Mouse (Mus musculus): ENCODE data around the gene Rnase13.
A peak's percentile ranks its signal among the peaks of the same experiment; 100 is the strongest.

Rnase13 gene

GRCm38 (mm10) chr14:51922571-51922865, at the start of gene Rnase13:
TSS of gene Rnase13 (minus strand) at chr14:51922773.
- no peaks in the 10 kb centered on the region for H3K36me3 ChIP-seq (ENCODE audit: insufficient read depth, low read length)
- TF ChIP-seq NANOG (IDR thresholded peaks at IDR 0.05; ENCODE audit: borderline replicate concordance, low read length) (no peak), POU5F1 (IDR thresholded peaks at IDR 0.05; ENCODE audit: borderline replicate concordance, low read length) (no peak), CTCF (conservative IDR thresholded peaks at IDR 0.05; ENCODE audit: low read length) (no peak)

GRCm38 (mm10) chr14:51967400-51967799, 44.8 kb upstream of the Rnase13 start:
- Histone ChIP-seq H3K4me1 (replicated peaks; ENCODE audit: low read depth, low read length) (no peaks in the 10 kb centered on the region), H3K27me3 (ENCODE audit: insufficient read depth, low read length) (no peaks in the 10 kb centered on the region), H3K4me3 (replicated peaks; ENCODE audit: low read length) (no peak overlapping the region), H3K9me3 (ENCODE audit: low read length) (no peaks in the 10 kb centered on the region), H3K36me3 (ENCODE audit: insufficient read depth, low read length) (no peaks in the 10 kb centered on the region)
- no peak for TF ChIP-seq NANOG (IDR thresholded peaks at IDR 0.05; ENCODE audit: borderline replicate concordance, low read length)
- no peak for TF ChIP-seq POU5F1 (IDR thresholded peaks at IDR 0.05; ENCODE audit: borderline replicate concordance, low read length)
- no peak for TF ChIP-seq CTCF (conservative IDR thresholded peaks at IDR 0.05; ENCODE audit: low read length)

More at GRCm38 (mm10) chr14:51922571-51922865, at the start of gene Rnase13:
- no peak within 1 kb of the TSS for H3K4me3 ChIP-seq (replicated peaks; ENCODE audit: low read length)
- peaks cover 28% of the 10 kb centered on the region for H3K9me3 ChIP-seq (ENCODE audit: low read length)
- peaks cover 5% of the 10 kb centered on the region for H3K4me1 ChIP-seq (replicated peaks; ENCODE audit: low read depth, low read length)
- peaks cover 8% of the 10 kb centered on the region for H3K27me3 ChIP-seq (ENCODE audit: insufficient read depth, low read length)

DNA sequence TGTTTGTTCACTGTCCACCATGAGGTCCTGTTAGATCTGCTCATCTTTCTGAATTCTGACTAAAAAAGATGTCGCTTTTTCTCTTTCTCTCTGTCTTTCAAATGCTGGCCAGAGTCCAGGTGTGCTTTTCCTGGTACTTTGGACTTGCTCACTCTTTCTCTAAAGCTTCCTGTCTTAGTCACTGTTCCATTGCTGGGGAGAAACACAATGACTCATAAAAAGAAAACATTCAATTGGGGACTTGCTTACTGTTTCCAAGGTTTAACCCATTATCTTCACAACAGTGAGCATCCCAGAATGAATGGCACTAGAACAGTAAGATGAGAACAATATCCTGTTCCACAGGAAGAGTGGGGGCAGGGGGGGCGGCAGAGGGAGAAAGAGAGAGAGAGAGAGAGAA, 37.7 kb upstream of the Rnase13 start:
- Histone ChIP-seq H3K9me3 (ENCODE audit: low read length) (no peaks in the 10 kb centered on the region), H3K36me3 (ENCODE audit: insufficient read depth, low read length) (no peaks in the 10 kb centered on the region), H3K27me3 (ENCODE audit: insufficient read depth, low read length) (no peaks in the 10 kb centered on the region), H3K4me1 (replicated peaks; ENCODE audit: low read depth, low read length) (no peaks in the 10 kb centered on the region), H3K4me3 (replicated peaks; ENCODE audit: low read length) (no peak overlapping the region)
- no peak for TF ChIP-seq CTCF (conservative IDR thresholded peaks at IDR 0.05; ENCODE audit: low read length)
- no peak for TF ChIP-seq NANOG (IDR thresholded peaks at IDR 0.05; ENCODE audit: borderline replicate concordance, low read length)
- no peak for TF ChIP-seq POU5F1 (IDR thresholded peaks at IDR 0.05; ENCODE audit: borderline replicate concordance, low read length)

GRCm38 (mm10) chr14:51943336-51943735, 20.8 kb upstream of the Rnase13 start:
- Histone ChIP-seq H3K4me3 (replicated peaks; ENCODE audit: low read length) (peak overlapping the region; percentile 46), H3K27me3 (ENCODE audit: insufficient read depth, low read length) (peaks cover 15% of the 10 kb centered on the region), H3K4me1 (replicated peaks; ENCODE audit: low read depth, low read length) (peaks cover 42% of the 10 kb centered on the region), H3K9me3 (ENCODE audit: low read length) (peaks cover 1% of the 10 kb centered on the region; the same call in 1 of the 2 replicates), H3K36me3 (ENCODE audit: insufficient read depth, low read length) (no peaks in the 10 kb centered on the region)
- no peak for TF ChIP-seq POU5F1 (IDR thresholded peaks at IDR 0.05; ENCODE audit: borderline replicate concordance, low read length)
- TF ChIP-seq NANOG (IDR thresholded peaks at IDR 0.05; ENCODE audit: borderline replicate concordance, low read length): no peak
- TF ChIP-seq CTCF (conservative IDR thresholded peaks at IDR 0.05; ENCODE audit: low read length): no peak

DNA sequence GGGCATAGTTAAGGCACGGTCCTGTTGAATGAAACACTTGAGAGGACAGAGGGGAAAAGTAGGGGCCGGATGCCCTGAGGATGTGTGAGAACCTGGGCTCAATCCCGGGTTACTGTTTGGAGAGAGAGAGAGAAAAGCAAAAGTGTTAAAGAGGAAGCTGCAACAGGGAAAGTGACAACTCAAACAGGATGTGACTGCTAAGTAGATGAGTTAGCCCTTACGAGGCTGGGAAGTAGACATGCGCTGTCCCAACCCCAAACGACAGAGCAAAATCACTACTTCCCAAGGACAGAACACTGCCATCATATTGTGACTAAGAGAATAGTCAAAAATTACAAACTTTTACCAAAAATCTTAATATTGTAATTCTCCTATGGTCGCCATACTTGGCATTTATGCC, 19.7 kb upstream of the Rnase13 start:
- TF ChIP-seq POU5F1 (IDR thresholded peaks at IDR 0.05; ENCODE audit: borderline replicate concordance, low read length): no peak
- no peak for TF ChIP-seq NANOG (IDR thresholded peaks at IDR 0.05; ENCODE audit: borderline replicate concordance, low read length)
- TF ChIP-seq CTCF (conservative IDR thresholded peaks at IDR 0.05; ENCODE audit: low read length): no peak
- Histone ChIP-seq H3K4me1 (replicated peaks; ENCODE audit: low read depth, low read length) (peaks cover 44% of the 10 kb centered on the region), H3K4me3 (replicated peaks; ENCODE audit: low read length) (no peak overlapping the region)

DNA sequence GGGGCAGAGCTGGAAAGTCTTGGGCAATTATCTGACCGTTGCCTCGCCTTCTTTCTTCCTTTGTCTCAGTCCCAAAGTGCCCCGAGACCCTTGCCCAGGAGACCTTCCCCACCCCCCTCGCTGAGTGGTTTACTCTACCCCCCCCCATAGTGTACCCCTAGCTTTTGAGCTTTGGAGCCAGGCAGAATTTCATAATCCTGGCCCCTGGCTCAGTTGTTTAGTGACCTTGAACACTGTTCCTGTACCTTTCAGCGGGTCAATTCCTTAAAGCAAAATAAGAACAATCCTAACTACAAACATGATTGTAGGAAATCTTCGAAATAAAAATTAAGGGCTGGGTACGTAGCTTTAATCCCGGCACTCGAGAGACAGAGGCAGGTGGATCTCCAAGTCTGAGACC, 19.0 kb upstream of the Rnase13 start:
- peaks cover 14% of the 10 kb centered on the region for H3K9me3 ChIP-seq (ENCODE audit: low read length)
- H3K36me3 ChIP-seq (ENCODE audit: insufficient read depth, low read length): no peaks in the 10 kb centered on the region
- TF ChIP-seq POU5F1 (IDR thresholded peaks at IDR 0.05; ENCODE audit: borderline replicate concordance, low read length): no peak
- no peak for TF ChIP-seq CTCF (conservative IDR thresholded peaks at IDR 0.05; ENCODE audit: low read length)
- no peak for TF ChIP-seq NANOG (IDR thresholded peaks at IDR 0.05; ENCODE audit: borderline replicate concordance, low read length)
- no peak overlapping the region for H3K4me3 ChIP-seq (replicated peaks; ENCODE audit: low read length)
- peaks cover 44% of the 10 kb centered on the region for H3K4me1 ChIP-seq (replicated peaks; ENCODE audit: low read depth, low read length)
- H3K27me3 ChIP-seq (ENCODE audit: insufficient read depth, low read length): peaks cover 15% of the 10 kb centered on the region

More for the DNA sequence above, 19.7 kb upstream of the Rnase13 start:
- Histone ChIP-seq H3K27me3 (ENCODE audit: insufficient read depth, low read length) (peaks cover 15% of the 10 kb centered on the region), H3K9me3 (ENCODE audit: low read length) (peaks cover 12% of the 10 kb centered on the region; the same call in 1 of the 2 replicates), H3K36me3 (ENCODE audit: insufficient read depth, low read length) (no peaks in the 10 kb centered on the region)

DNA sequence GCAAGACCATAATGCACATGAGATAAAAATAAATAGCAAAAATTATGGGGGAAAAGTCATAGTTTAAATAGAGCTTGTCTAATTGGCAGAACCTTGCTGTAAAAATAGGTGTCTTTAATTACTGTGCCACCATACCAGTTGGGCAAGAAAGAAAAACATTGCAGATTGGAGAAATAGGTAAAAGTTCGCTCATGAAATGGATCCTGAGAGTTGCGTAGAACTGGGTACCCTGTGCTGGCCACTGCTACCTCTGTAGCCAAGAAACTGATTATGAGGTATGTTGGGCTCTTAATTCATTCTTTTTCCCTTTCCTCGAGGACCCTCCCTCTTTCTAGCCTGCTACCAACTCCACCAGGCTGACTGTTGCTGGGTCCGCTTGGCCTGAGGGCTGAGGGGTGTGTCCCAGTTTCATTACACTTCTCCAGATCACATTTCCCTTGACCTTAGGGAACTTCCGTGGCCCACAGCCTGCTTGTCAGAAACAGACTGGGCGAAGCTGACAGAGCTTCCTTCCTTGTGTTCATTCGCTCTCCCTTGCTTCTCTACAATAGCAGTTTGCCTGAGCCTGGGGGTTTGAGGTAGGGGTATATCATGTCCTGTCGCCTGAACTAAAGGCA, 18.5 kb upstream of the Rnase13 start:
- no peaks in the 10 kb centered on the region for H3K36me3 ChIP-seq (ENCODE audit: insufficient read depth, low read length)
- H3K9me3 ChIP-seq (ENCODE audit: low read length): peaks cover 19% of the 10 kb centered on the region
- H3K4me1 ChIP-seq (replicated peaks; ENCODE audit: low read depth, low read length): peaks cover 44% of the 10 kb centered on the region
- no peak overlapping the region for H3K4me3 ChIP-seq (replicated peaks; ENCODE audit: low read length)
- no peak for TF ChIP-seq CTCF (conservative IDR thresholded peaks at IDR 0.05; ENCODE audit: low read length)
- TF ChIP-seq NANOG (IDR thresholded peaks at IDR 0.05; ENCODE audit: borderline replicate concordance, low read length): no peak
- TF ChIP-seq POU5F1 (IDR thresholded peaks at IDR 0.05; ENCODE audit: borderline replicate concordance, low read length): no peak
- peaks cover 15% of the 10 kb centered on the region for H3K27me3 ChIP-seq (ENCODE audit: insufficient read depth, low read length)

DNA sequence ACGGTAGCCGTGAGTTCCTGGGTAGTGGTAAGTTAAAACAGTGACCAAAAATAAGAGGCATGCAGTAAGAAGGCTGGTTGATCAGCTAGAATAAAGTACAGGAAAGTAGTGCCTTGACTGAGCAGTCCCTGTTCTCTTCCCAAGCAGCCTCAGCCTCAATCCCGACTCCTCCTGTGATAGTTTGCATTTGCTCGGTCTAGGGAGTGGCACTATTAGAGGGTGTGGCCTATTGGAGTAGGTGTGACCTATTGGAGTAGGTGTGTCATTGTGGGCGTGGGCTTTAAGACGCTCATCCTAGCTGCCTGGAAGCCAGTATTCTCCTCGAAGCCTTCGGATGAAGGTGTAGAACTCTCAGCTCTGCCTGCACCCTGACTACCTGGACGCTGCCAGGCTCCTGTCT, 16.4 kb upstream of the Rnase13 start:
- Histone ChIP-seq H3K4me3 (replicated peaks; ENCODE audit: low read length) (no peak overlapping the region), H3K9me3 (ENCODE audit: low read length) (peaks cover 30% of the 10 kb centered on the region), H3K27me3 (ENCODE audit: insufficient read depth, low read length) (peaks cover 9% of the 10 kb centered on the region), H3K4me1 (replicated peaks; ENCODE audit: low read depth, low read length) (peaks cover 44% of the 10 kb centered on the region), H3K36me3 (ENCODE audit: insufficient read depth, low read length) (no peaks in the 10 kb centered on the region)
- TF ChIP-seq POU5F1 (IDR thresholded peaks at IDR 0.05; ENCODE audit: borderline replicate concordance, low read length) (no peak), NANOG (IDR thresholded peaks at IDR 0.05; ENCODE audit: borderline replicate concordance, low read length) (no peak), CTCF (conservative IDR thresholded peaks at IDR 0.05; ENCODE audit: low read length) (no peak)

Measured in E14TG2a.4 (cell line).